Mouse (Mus musculus): ENCODE results near the gene Gnpat. TPM values are rescaled to one million over a fixed set of nuclear protein-coding genes. Genes with fewer than 3 reads are reported as not detected.
"Not testable (repeated sequence)": the region's sequence is repeated elsewhere in the genome, so short reads cannot be mapped to it uniquely, and the experiment has no call there.

Gene Gnpat
- polyA plus RNA-seq, 1 experiment from 2014 or later, result 89.5 TPM

DNA sequence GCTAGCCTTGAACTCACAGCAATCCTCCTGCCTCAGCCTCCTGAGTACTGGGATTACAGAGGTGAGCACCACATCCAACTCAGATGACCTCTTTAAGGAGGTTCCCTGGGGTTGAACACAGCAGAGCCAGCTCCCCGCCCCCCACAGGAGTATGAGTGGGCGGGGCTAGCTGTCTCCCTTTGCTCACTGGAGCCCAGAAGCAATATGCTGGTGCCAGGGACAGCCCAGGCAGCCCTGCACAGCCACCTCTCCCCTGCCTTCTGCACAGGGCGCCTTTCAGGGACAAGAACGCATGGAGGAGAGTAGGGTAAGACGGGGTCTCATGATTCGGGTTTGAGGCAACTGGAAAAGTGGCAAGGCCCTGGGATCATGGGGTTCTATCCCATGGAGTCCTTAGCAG, 31.3 kb upstream of the Gnpat start:
- no peak overlapping the region for H3K4me2 ChIP-seq (replicated peaks)
- ATAC-seq (replicated peaks), result no peak

GRCm38 (mm10) chr8:124831941-124832340, 30.9 kb upstream of the Gnpat start:
- no peak overlapping the region for H3K4me2 ChIP-seq (replicated peaks)
- H3K9me3 ChIP-seq, result no peaks in the 10 kb centered on the region
- no peak overlapping the region for H3K4me3 ChIP-seq
- H3K4me1 ChIP-seq, result no peaks in the 10 kb centered on the region
- no peak for ATAC-seq (replicated peaks)
- H3K36me3 ChIP-seq, result peaks cover 29% of the 10 kb centered on the region; the same call in 1 of the 2 replicates
- no peak overlapping the region for H3K27ac ChIP-seq (replicated peaks)
- no peak overlapping the region for H3K9ac ChIP-seq (replicated peaks)
- H3K27me3 ChIP-seq, result no peaks in the 10 kb centered on the region
- 85% methylated on average over 6 of the region's 6 CpGs for WGBS

More for the DNA sequence above, 31.3 kb upstream of the Gnpat start:
- Histone ChIP-seq H3K36me3 (peaks cover 29% of the 10 kb centered on the region; the same call in 1 of the 2 replicates), H3K4me3 (no peak overlapping the region), H3K9me3 (no peaks in the 10 kb centered on the region), H3K4me1 (no peaks in the 10 kb centered on the region), H3K27ac (replicated peaks) (no peak overlapping the region), H3K27me3 (no peaks in the 10 kb centered on the region), H3K9ac (replicated peaks) (no peak overlapping the region)
- 84% methylated on average over 6 of the region's 6 CpGs for WGBS

DNA sequence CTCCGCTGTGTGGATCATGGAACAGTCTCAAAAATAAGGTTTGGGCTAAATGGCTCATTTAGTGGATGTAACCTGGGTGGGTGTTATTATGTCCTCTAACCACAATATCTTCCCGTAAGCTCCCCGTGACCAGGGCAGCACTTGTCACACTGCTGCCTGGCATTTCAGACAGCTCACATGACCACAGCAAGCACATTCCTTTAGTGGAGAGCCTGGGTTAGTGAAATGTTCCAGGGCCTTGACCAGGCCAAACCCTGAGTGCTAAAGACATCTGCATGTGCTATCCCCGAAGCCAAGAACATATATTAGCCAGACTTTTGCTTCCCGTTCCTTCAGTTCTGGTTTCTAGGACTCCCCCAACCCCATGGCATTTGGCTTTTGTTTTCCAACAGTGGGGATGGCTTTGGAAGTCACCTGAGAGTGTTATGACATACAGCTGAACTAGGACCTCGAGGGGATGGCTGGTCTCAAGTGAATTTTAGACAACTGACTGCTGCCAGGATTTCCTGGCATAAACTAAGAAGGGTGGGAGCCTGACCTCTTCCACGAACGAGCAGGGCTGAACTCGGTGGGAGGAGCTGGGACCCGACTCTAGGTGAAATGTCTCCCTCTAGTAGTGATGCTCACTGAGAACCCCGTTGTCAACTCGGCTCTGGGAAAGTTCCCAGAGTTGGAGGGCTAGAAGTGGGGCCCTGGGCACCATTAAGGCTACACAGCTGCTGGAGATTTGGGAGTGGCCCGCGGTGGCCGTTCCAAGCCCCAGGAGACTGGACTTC, 29.2 kb upstream of the Gnpat start:
- Histone ChIP-seq H3K27me3 (no peaks in the 10 kb centered on the region), H3K4me3 (no peak overlapping the region), H3K27ac (replicated peaks) (no peak overlapping the region), H3K9ac (replicated peaks) (no peak overlapping the region), H3K4me2 (replicated peaks) (no peak overlapping the region), H3K4me1 (no peaks in the 10 kb centered on the region), H3K9me3 (no peaks in the 10 kb centered on the region), H3K36me3 (peaks cover 31% of the 10 kb centered on the region)
- no peak for ATAC-seq (replicated peaks)
- WGBS, result 50% methylated on average over 15 of the region's 15 CpGs

- Histone ChIP-seq H3K4me2 (replicated peaks) (no peak overlapping the region), H3K4me1 (no peaks in the 10 kb centered on the region), H3K9ac (replicated peaks) (no peak overlapping the region), H3K27ac (replicated peaks) (no peak overlapping the region), H3K4me3 (no peak overlapping the region), H3K36me3 (peaks cover 34% of the 10 kb centered on the region), H3K9me3 (no peaks in the 10 kb centered on the region), H3K27me3 (no peaks in the 10 kb centered on the region)
- ATAC-seq (replicated peaks), result no peak
Observed at GRCm38 (mm10) chr8:124835848-124836247, 27.0 kb upstream of the Gnpat start.

DNA sequence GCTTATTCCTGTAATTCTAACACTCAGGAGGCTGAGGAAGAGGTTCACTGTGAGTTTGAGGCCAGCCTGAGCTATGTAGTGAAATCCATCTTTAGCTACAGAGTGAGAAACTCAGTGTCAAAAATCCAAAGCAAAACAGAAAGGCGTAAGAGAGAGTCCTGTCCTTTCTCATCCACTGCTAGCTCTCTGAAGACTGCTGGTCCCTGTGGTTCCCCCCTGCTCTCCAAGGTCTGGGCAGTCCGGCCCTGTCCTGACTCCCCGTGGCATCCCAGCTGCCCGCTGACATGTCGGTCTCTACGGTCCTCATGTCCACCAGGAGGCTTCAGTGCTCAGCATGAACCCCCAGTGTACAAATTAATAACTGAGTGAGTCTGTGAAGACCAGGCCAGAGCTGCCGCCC, 26.6 kb upstream of the Gnpat start:
- H3K4me3 ChIP-seq, result no peak overlapping the region
- H3K4me2 ChIP-seq (replicated peaks), result no peak overlapping the region
- no peaks in the 10 kb centered on the region for H3K4me1 ChIP-seq
- H3K9me3 ChIP-seq, result no peaks in the 10 kb centered on the region
- H3K36me3 ChIP-seq, result peaks cover 37% of the 10 kb centered on the region
- no peak overlapping the region for H3K9ac ChIP-seq (replicated peaks)
- WGBS, result 79% methylated on average over 7 of the region's 7 CpGs
- H3K27ac ChIP-seq (replicated peaks), result no peak overlapping the region
- H3K27me3 ChIP-seq, result no peaks in the 10 kb centered on the region
- ATAC-seq (replicated peaks), result no peak

DNA sequence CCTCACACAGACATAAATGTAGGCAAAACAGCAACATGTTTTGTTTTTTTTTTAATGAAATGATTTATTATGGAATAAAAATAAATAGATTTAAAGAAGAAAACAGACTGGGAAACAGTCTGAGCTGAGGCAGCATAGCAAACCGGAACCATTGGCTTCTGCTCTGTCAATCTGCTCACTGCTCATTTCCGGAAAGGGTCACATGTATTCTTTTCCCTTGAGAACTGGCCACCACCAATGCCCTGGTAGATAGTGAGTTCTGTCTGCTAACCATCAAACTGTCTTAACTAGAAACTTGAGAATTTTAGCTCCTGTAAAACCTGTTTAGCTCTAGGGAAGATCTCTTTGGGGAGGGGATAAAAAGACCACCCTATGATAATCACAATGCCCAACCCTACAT, 25.9 kb upstream of the Gnpat start:
- Histone ChIP-seq H3K9ac (replicated peaks) (no peak overlapping the region), H3K27me3 (no peaks in the 10 kb centered on the region), H3K4me2 (replicated peaks) (no peak overlapping the region), H3K4me3 (no peak overlapping the region), H3K36me3 (peaks cover 37% of the 10 kb centered on the region), H3K27ac (replicated peaks) (no peak overlapping the region), H3K4me1 (no peaks in the 10 kb centered on the region), H3K9me3 (no peaks in the 10 kb centered on the region)
- ATAC-seq (replicated peaks), result no peak
- 82% methylated on average over 2 of the region's 2 CpGs for WGBS

DNA sequence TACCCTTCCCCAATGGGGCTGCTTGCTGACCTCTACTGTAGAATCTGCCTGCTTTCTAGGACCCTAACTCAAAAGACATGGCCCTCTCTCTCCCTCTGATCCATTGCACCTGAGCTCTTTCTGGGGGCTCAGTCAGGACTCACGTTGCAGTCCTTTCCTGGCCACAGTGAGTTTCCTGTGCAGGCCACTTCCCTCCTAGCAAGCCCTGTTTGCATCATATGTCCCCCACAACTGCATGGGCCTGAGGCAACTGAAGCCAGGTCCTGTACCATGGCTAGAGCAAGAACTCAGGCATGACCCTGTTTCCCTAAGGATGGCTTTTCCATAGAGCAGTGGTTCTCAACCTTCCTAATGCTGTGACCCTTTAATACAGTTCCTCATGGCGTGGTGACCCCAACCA, 24.9 kb upstream of the Gnpat start:
- no peaks in the 10 kb centered on the region for H3K9me3 ChIP-seq

GRCm38 (mm10) chr8:124839371-124839770, 23.5 kb upstream of the Gnpat start:
- peaks cover 37% of the 10 kb centered on the region for H3K36me3 ChIP-seq
- 93% methylated on average over 10 of the region's 10 CpGs for WGBS
- ATAC-seq (replicated peaks), result no peak

More for the DNA sequence above, 24.9 kb upstream of the Gnpat start:
- Histone ChIP-seq H3K4me1 (no peaks in the 10 kb centered on the region), H3K27me3 (no peaks in the 10 kb centered on the region), H3K4me2 (replicated peaks) (no peak overlapping the region), H3K36me3 (peaks cover 37% of the 10 kb centered on the region), H3K27ac (replicated peaks) (no peak overlapping the region), H3K4me3 (no peak overlapping the region), H3K9ac (replicated peaks) (no peak overlapping the region)
- WGBS, result 88% methylated on average over 2 of the region's 2 CpGs
- no peak for ATAC-seq (replicated peaks)

DNA sequence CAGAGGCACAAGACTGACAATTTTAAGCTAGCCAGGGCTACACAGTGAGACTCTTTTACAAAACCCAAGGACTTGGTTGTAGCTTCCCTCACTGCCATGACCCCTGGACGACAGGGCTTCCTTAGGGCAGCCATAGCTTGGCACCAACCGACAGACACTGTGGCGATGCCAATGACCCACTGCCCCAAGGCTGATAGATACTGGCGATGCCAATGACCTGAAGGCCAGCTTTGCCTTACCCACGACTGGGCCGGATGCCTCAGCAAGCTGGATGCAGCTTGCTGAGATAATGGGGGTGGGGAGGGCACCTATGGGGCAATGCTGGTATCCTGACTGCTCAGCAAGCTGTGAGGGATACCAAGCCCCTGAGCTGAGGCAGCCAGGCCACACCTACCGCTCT, 21.9 kb upstream of the Gnpat start:
- Histone ChIP-seq H3K27ac (replicated peaks) (no peak overlapping the region), H3K4me3 (no peak overlapping the region), H3K4me1 (no peaks in the 10 kb centered on the region), H3K27me3 (no peaks in the 10 kb centered on the region), H3K4me2 (replicated peaks) (no peak overlapping the region), H3K9me3 (no peaks in the 10 kb centered on the region), H3K36me3 (peaks cover 39% of the 10 kb centered on the region), H3K9ac (replicated peaks) (no peak overlapping the region)
- 98% methylated on average over 7 of the region's 7 CpGs for WGBS
- no peak for ATAC-seq (replicated peaks)

More at GRCm38 (mm10) chr8:124839371-124839770, 23.5 kb upstream of the Gnpat start:
- Histone ChIP-seq H3K27ac (replicated peaks) (no peak overlapping the region), H3K9ac (replicated peaks) (no peak overlapping the region), H3K9me3 (no peaks in the 10 kb centered on the region), H3K27me3 (no peaks in the 10 kb centered on the region), H3K4me1 (no peaks in the 10 kb centered on the region), H3K4me3 (no peak overlapping the region), H3K4me2 (replicated peaks) (no peak overlapping the region)

- H3K4me3 ChIP-seq, result no peak overlapping the region
- H3K9ac ChIP-seq (replicated peaks), result no peak overlapping the region
- ATAC-seq (replicated peaks), result no peak
- no peaks in the 10 kb centered on the region for H3K4me1 ChIP-seq
- peaks cover 39% of the 10 kb centered on the region for H3K36me3 ChIP-seq
- H3K27ac ChIP-seq (replicated peaks), result no peak overlapping the region
- 91% methylated on average over 10 of the region's 10 CpGs for WGBS
- H3K27me3 ChIP-seq, result no peaks in the 10 kb centered on the region
- no peak overlapping the region for H3K4me2 ChIP-seq (replicated peaks)
- no peaks in the 10 kb centered on the region for H3K9me3 ChIP-seq
Observed at GRCm38 (mm10) chr8:124841775-124842174, 21.1 kb upstream of the Gnpat start.

DNA sequence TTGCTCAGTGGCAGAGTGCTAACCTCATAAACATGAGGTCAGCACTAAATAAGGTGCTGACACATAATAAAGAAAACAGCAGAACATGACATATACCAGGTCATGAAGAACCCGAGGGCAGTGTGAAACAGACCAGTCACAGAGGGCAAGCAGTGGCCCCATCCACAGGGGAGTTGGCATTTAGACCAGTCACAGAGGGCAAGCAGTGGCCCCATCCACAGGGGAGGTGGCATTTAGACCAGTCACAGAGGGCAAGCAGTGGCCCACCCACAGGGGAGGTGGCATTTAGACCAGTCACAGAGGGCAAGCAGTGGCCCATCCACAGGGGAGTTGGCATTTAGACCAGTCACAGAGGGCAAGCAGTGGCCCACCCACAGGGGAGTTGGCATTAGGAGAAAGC, 19.9 kb upstream of the Gnpat start:
- H3K27me3 ChIP-seq; H3K4me2 ChIP-seq (replicated peaks); H3K4me3 ChIP-seq; ATAC-seq (replicated peaks); H3K4me1 ChIP-seq; H3K9ac ChIP-seq (replicated peaks); H3K9me3 ChIP-seq; H3K27ac ChIP-seq (replicated peaks): not testable (repeated sequence)
- peaks cover 37% of the 10 kb centered on the region for H3K36me3 ChIP-seq
- 90% methylated on average over 1 of the region's 1 CpGs for WGBS

GRCm38 (mm10) chr8:124845131-124845530, 17.7 kb upstream of the Gnpat start:
- Histone ChIP-seq H3K36me3 (peaks cover 15% of the 10 kb centered on the region), H3K27me3 (no peaks in the 10 kb centered on the region), H3K4me3 (no peak overlapping the region), H3K9me3 (no peaks in the 10 kb centered on the region), H3K27ac (replicated peaks) (no peak overlapping the region), H3K4me2 (replicated peaks) (no peak overlapping the region), H3K9ac (replicated peaks) (no peak overlapping the region), H3K4me1 (no peaks in the 10 kb centered on the region)
- ATAC-seq (replicated peaks), result no peak
- WGBS, result 65% methylated on average over 3 of the region's 3 CpGs

- ATAC-seq (replicated peaks), result no peak
- Histone ChIP-seq H3K36me3 (peaks cover 11% of the 10 kb centered on the region), H3K27me3 (no peaks in the 10 kb centered on the region), H3K4me3 (no peak overlapping the region), H3K4me2 (replicated peaks) (no peak overlapping the region), H3K27ac (replicated peaks) (no peak overlapping the region), H3K9ac (replicated peaks) (no peak overlapping the region), H3K9me3 (no peaks in the 10 kb centered on the region), H3K4me1 (no peaks in the 10 kb centered on the region)
- WGBS, result 92% methylated on average over 5 of the region's 5 CpGs
Observed at GRCm38 (mm10) chr8:124845573-124845972, 17.3 kb upstream of the Gnpat start.

Data from forebrain, embryonic 15.5 days (tissue).